Mouse (Mus musculus) lung, postnatal 10 days (tissue): Measurements from ENCODE around the gene AF067063.
"Not testable (repeated sequence)": the region's sequence is repeated elsewhere in the genome, so short reads cannot be mapped to it uniquely, and the experiment has no call there.

Source experiments
- DNase-seq: peaks from one replicate; pipeline ENCODE4 v3.0.0; 2021

The AF067063 gene

GRCm38 (mm10) chr13:119830116-119830515, at the start of gene AF067063:
AF067063 (minus strand) TSS chr13:119830216.
- DNase-seq = not testable (repeated sequence)

GRCm38 (mm10) chr13:119864395-119864999, 34.5 kb upstream of the AF067063 start:
- DNase-seq = not testable (repeated sequence)

GRCm38 (mm10) chr13:119862399-119862798, 32.4 kb upstream of the AF067063 start:
- not testable (repeated sequence) for DNase-seq

GRCm38 (mm10) chr13:119839982-119840381, 10.0 kb upstream of the AF067063 start:
- DNase-seq = not testable (repeated sequence)

GRCm38 (mm10) chr13:119837719-119838337, 7.8 kb upstream of the AF067063 start:
- peak; percentile 22 for DNase-seq

- DNase-seq = peak; percentile 5
Measured at GRCm38 (mm10) chr13:119836324-119836811, 6.4 kb upstream of the AF067063 start.

GRCm38 (mm10) chr13:119835320-119836056, 5.5 kb upstream of the AF067063 start, which contains the start of gene D13Ertd608e:
D13Ertd608e (plus strand) TSS chr13:119836006.
- peak; percentile 35 for DNase-seq

- DNase-seq = no peak
Measured at GRCm38 (mm10) chr13:119817579-119818206, 12.3 kb downstream of the AF067063 start.

- DNase-seq = no peak
Measured at GRCm38 (mm10) chr13:119816798-119817197, 13.2 kb downstream of the AF067063 start.

- DNase-seq = no peak
Measured at GRCm38 (mm10) chr13:119810031-119810430, 20.0 kb downstream of the AF067063 start.

- no peak for DNase-seq
Measured at GRCm38 (mm10) chr13:119808937-119809336, 21.1 kb downstream of the AF067063 start.

GRCm38 (mm10) chr13:119797656-119798055, 32.4 kb downstream of the AF067063 start:
- DNase-seq = no peak

- peak; percentile 43 for DNase-seq
Measured at GRCm38 (mm10) chr13:119792791-119793404, 37.1 kb downstream of the AF067063 start.

GRCm38 (mm10) chr13:119791580-119792135, 38.4 kb downstream of the AF067063 start:
- no peak for DNase-seq

GRCm38 (mm10) chr13:119790761-119791579, 39.0 kb downstream of the AF067063 start, which contains the start of gene Zfp131:
Zfp131 (minus strand) TSS chr13:119790889.
- DNase-seq = peak; percentile 96

- peak; percentile 79 for DNase-seq
Measured at GRCm38 (mm10) chr13:119789851-119790717, 39.9 kb downstream of the AF067063 start.

- DNase-seq = no peak
Measured at GRCm38 (mm10) chr13:119783581-119783980, 46.4 kb downstream of the AF067063 start.
